Comparison of ENCODE assay signal across 8 mouse cellular contexts in the genomic region with DNA sequence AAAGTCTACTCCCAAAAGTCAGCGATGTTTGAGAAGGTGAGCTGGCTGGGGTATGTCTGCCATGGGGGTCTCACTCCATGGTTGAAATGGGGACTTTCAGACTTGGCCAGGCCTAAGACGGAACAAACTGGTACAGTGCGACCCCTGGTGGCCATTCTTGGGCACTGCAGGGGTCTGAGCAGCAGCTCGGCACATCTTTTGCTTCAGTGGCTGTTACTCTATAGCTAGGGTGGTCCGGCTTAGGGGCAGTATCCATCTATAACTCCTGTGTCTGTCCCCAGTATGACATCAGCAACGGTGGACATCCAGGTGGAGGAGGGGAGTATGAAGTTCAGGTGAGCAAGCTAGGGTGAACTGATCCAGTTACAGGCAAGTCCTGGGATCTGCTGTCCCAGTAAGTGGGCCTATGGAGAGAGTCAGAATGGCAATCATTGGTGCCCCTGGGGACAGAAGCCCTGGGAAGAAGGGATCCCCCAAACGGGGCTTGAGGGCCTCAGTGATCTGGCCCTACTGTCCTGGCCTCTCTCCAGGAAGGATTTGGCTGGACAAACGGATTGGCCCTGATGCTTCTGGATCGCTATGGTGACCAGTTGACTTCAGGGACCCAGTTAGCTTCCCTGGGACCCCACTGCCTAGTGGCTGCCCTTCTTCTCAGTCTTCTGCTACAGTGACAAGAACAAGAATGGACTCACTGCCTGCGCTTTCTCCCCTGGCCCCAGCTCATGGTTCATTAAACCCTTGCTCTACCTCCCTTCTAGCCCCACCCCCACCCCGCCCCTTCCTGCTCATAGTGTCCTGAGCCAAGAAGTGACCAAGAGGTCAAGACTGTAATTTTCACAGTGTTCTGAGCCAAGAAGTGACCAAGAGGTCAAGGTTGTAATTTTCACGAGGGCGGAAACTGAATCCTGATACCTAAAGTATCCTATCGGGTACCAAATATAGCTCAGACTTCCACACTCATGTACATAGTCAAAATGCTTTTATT. TPM values are rescaled to one million over a fixed set of nuclear protein-coding genes. Genes with fewer than 3 reads are reported as not detected.
A peak's percentile ranks its signal among the peaks of the same experiment; 100 is the strongest.
DNase-seq lines count a peak whose midpoint lies in the region; ATAC-seq and TF ChIP-seq lines count a peak whose summit lies in the region.

No protein-coding gene starts in this region.

- H3K9ac ChIP-seq in lung, embryonic 16.5 days (ENCODE audit: low read length) = no peak overlapping the region

- no peak overlapping the region for H3K4me2 ChIP-seq in lung, embryonic 16.5 days (ENCODE audit: low read depth, low read length)

- ATAC-seq in lung, embryonic 16.5 days (ENCODE audit: low read depth) = peak; percentile 63

- H3K9me3 ChIP-seq in E14TG2a.4 (ENCODE audit: low read length) = no peaks in the 10 kb centered on the region
- no peaks in the 10 kb centered on the region for H3K9me3 ChIP-seq in forebrain, embryonic 10.5 days
- no peaks in the 10 kb centered on the region for H3K9me3 ChIP-seq in lung, embryonic 16.5 days (ENCODE audit: control insufficient read depth, low read length)

- H3K4me1 ChIP-seq in E14TG2a.4 (replicated peaks; ENCODE audit: low read depth, low read length) = peaks cover 44% of the 10 kb centered on the region
- H3K4me1 ChIP-seq in brown adipose tissue, adult 24 weeks (ENCODE audit: control insufficient read depth, insufficient read depth, insufficient read length, low read length) = peaks cover 5% of the 10 kb centered on the region; the same call in 1 of the 2 replicates
- peaks cover 34% of the 10 kb centered on the region for H3K4me1 ChIP-seq in forebrain, embryonic 10.5 days
- H3K4me1 ChIP-seq in lung, embryonic 16.5 days (replicated peaks; ENCODE audit: control insufficient read depth, insufficient read depth, low read length) = peaks cover 5% of the 10 kb centered on the region; the same call in 1 of the 2 replicates

- H3K36me3 ChIP-seq in E14TG2a.4 (ENCODE audit: insufficient read depth, low read length) = no peaks in the 10 kb centered on the region
- peaks cover 42% of the 10 kb centered on the region for H3K36me3 ChIP-seq in forebrain, embryonic 10.5 days (replicated peaks)
- peaks cover 7% of the 10 kb centered on the region; the same call in 1 of the 2 replicates for H3K36me3 ChIP-seq in lung, embryonic 16.5 days (ENCODE audit: control insufficient read depth, insufficient read depth, low read length)

- peak; percentile 98 for TF ChIP-seq CTCF in E14TG2a.4 (conservative IDR thresholded peaks at IDR 0.05; ENCODE audit: low read length)
- TF ChIP-seq CTCF in layer of hippocampus, adult 2 months (conservative IDR thresholded peaks at IDR 0.05) = peak; percentile 99

- intact Hi-C loops in heart, postnatal 14 days (cut with DNase I) = loop anchor here (1.0 kb wide), 2 partner anchors 30 to 231 kb away; a partner anchor contains a TSS

- H3K27ac ChIP-seq in brown adipose tissue, adult 24 weeks (replicated peaks; ENCODE audit: low read depth, low read length) = peak overlapping the region; percentile 25; the same call in 1 of the 2 replicates
- peak overlapping the region; percentile 31 for H3K27ac ChIP-seq in forebrain, embryonic 10.5 days
- peak overlapping the region; percentile 28; the same call in 1 of the 2 replicates for H3K27ac ChIP-seq in layer of hippocampus, adult 2 months
- H3K27ac ChIP-seq in lung, embryonic 16.5 days (ENCODE audit: low read length) = no peak overlapping the region

- peak; percentile 77 for DNase-seq in forebrain, embryonic 10.5 days (ENCODE audit: extremely low spot score, low spot score)
- DNase-seq in heart, postnatal 14 days = peak; percentile 74 to 86
- DNase-seq in layer of hippocampus, adult 2 months (ENCODE audit: low spot score in 2 of 2) = peak; percentile 42 to 77
- DNase-seq in ovary, postnatal 36 days (ENCODE audit: low spot score) = peak; percentile 66
- peak; percentile 45 to 79 for DNase-seq in thymus, postnatal 10 days (ENCODE audit: low spot score in 2 of 2)

- 45% methylated on average over 14 of the region's 14 CpGs for WGBS in forebrain, embryonic 10.5 days
- 34% methylated on average over 14 of the region's 14 CpGs for WGBS in lung, embryonic 16.5 days

- H3K27me3 ChIP-seq in E14TG2a.4 (ENCODE audit: insufficient read depth, low read length) = peaks cover 25% of the 10 kb centered on the region
- H3K27me3 ChIP-seq in forebrain, embryonic 10.5 days (ENCODE audit: poor library complexity, severe bottlenecking) = no peaks in the 10 kb centered on the region
- H3K27me3 ChIP-seq in lung, embryonic 16.5 days (ENCODE audit: control insufficient read depth, insufficient read depth, low read depth, low read length) = no peaks in the 10 kb centered on the region

- no peak overlapping the region for H3K4me3 ChIP-seq in E14TG2a.4 (replicated peaks; ENCODE audit: low read length)
- no peak overlapping the region; the same call in 1 of the 2 replicates for H3K4me3 ChIP-seq in brown adipose tissue, adult 24 weeks (ENCODE audit: insufficient read depth, low read depth, low read length)
- no peak overlapping the region for H3K4me3 ChIP-seq in forebrain, embryonic 10.5 days
- H3K4me3 ChIP-seq in layer of hippocampus, adult 2 months = no peak overlapping the region
- H3K4me3 ChIP-seq in lung, embryonic 16.5 days (ENCODE audit: low read length) = no peak overlapping the region

RNA-seq across cellular contexts. Expression of a gene that starts 12.6 kb away (rescaled TPM):
- polyA plus RNA-seq in brown adipose tissue, adult 24 weeks (2012; ENCODE audit: insufficient read depth, insufficient read length, missing spikeins) = not detected in 2 replicates
- not detected in 2 replicates for polyA plus RNA-seq in forebrain, embryonic 10.5 days (2016; fragmentation: Nextera tagmentation; extraction: Ambion mirVana)
- total RNA-seq in heart, postnatal 14 days (2021) = not detected
- total RNA-seq in layer of hippocampus, adult 2 months (2021) = under 1 TPM in 1 of 2 experiments, not detected in 1; 0.18 TPM
- polyA plus RNA-seq in lung, embryonic 16.5 days (2015; fragmentation: Nextera tagmentation; extraction: Ambion mirVana) = not detected in 2 replicates

RNA-seq across cellular contexts. Expression of a gene that starts 49.4 kb away (rescaled TPM):
- 19.6 and 27.6 TPM in 2 replicates for polyA plus RNA-seq in brown adipose tissue, adult 24 weeks (2012; ENCODE audit: insufficient read depth, insufficient read length, missing spikeins)
- 37.8 and 44.7 TPM in 2 replicates for polyA plus RNA-seq in forebrain, embryonic 10.5 days (2016; fragmentation: Nextera tagmentation; extraction: Ambion mirVana)
- total RNA-seq in heart, postnatal 14 days (2021) = 100 to 1,000 TPM; 124 to 132 TPM
- 10 to 100 TPM; 71.8 to 86.4 TPM for total RNA-seq in layer of hippocampus, adult 2 months (2021)
- 26.4 and 28.1 TPM in 2 replicates for polyA plus RNA-seq in lung, embryonic 16.5 days (2015; fragmentation: Nextera tagmentation; extraction: Ambion mirVana)
